Mouse (Mus musculus): Measurements from ENCODE around the gene Akt2. TPM values are rescaled to one million over a fixed set of nuclear protein-coding genes. Genes with fewer than 3 reads are reported as not detected.

Gene Akt2
- total and polyA plus RNA-seq, 3 experiments = 73.5 to 127 TPM; not detected in 1

- Histone ChIP-seq H3K79me2 (ENCODE audit: control insufficient read depth, insufficient read depth, low read length, poor library complexity) (peaks cover 12% of the 10 kb centered on the region), H3K27ac (ENCODE audit: control insufficient read depth, low read depth, low read length) (no peak overlapping the region), H3K9ac (ENCODE audit: control insufficient read depth, low read depth, low read length, poor library complexity, severe bottlenecking) (no peak overlapping the region), H3K36me3 (ENCODE audit: control insufficient read depth in 1 of 2, insufficient read depth in 2 of 2, low read length in 2 of 2) (peaks cover 0 to 7% of the 10 kb centered on the region in 2 experiments; a peak in 2 of 4 replicates), H3K4me3 (ENCODE audit: control insufficient read depth in 1 of 2, insufficient read depth in 1 of 2, low read depth in 2 of 2, low read length in 2 of 2) (no peak overlapping the region), H3K4me1 (ENCODE audit: control insufficient read depth in 1 of 2, insufficient read depth in 2 of 2, low read length in 2 of 2) (no peaks in the 10 kb centered on the region), H3K27me3 (ENCODE audit: control insufficient read depth in 1 of 2, insufficient read depth in 2 of 2, low read length in 2 of 2) (no peaks in the 10 kb centered on the region), H3K9me3 (replicated peaks; ENCODE audit: insufficient read depth, low read length) (no peaks in the 10 kb centered on the region)
- DNase-seq (ENCODE audit: low read depth, low spot score) = no peak
- no peak for TF ChIP-seq EP300 (IDR thresholded peaks at IDR 0.05; ENCODE audit: low read depth in 1 of 2, low read length in 2 of 2)
- TF ChIP-seq NRF1 (IDR thresholded peaks at IDR 0.05; ENCODE audit: insufficient read depth, low read depth, low read length, poor library complexity, severe bottlenecking) = no peak
- TF ChIP-seq MAFK (IDR thresholded peaks at IDR 0.05; ENCODE audit: borderline replicate concordance, low read depth, low read length) = no peak
- no peak for TF ChIP-seq NELFE (IDR thresholded peaks at IDR 0.05; ENCODE audit: low read depth, low read length)
- TF ChIP-seq KAT2A (conservative IDR thresholded peaks at IDR 0.05; ENCODE audit: low read depth, low read length) = no peak
- no peak for TF ChIP-seq RAD21 (IDR thresholded peaks at IDR 0.05; ENCODE audit: low read depth, low read length)
- no peak for TF ChIP-seq SIN3A (IDR thresholded peaks at IDR 0.05; ENCODE audit: low read length)
- no peak for TF ChIP-seq MYB (IDR thresholded peaks at IDR 0.05; ENCODE audit: low read depth, low read length)
These were observed 14.3 kb downstream of the Akt2 start for GRCm38 (mm10) chr7:27605499-27606285.

- Histone ChIP-seq H3K36me3 (ENCODE audit: control insufficient read depth in 1 of 2, insufficient read depth in 2 of 2, low read length in 2 of 2) (peaks cover 0 to 7% of the 10 kb centered on the region in 2 experiments; a peak in 2 of 4 replicates), H3K9me3 (replicated peaks; ENCODE audit: insufficient read depth, low read length) (no peaks in the 10 kb centered on the region), H3K4me3 (ENCODE audit: control insufficient read depth in 1 of 2, insufficient read depth in 1 of 2, low read depth in 2 of 2, low read length in 2 of 2) (no peak overlapping the region), H3K4me1 (ENCODE audit: control insufficient read depth in 1 of 2, insufficient read depth in 2 of 2, low read length in 2 of 2) (no peaks in the 10 kb centered on the region), H3K27me3 (ENCODE audit: control insufficient read depth in 1 of 2, insufficient read depth in 2 of 2, low read length in 2 of 2) (no peaks in the 10 kb centered on the region), H3K27ac (ENCODE audit: control insufficient read depth, low read depth, low read length) (no peak overlapping the region), H3K9ac (ENCODE audit: control insufficient read depth, low read depth, low read length, poor library complexity, severe bottlenecking) (no peak overlapping the region), H3K79me2 (ENCODE audit: control insufficient read depth, insufficient read depth, low read length, poor library complexity) (peaks cover 5% of the 10 kb centered on the region)
- no peak for DNase-seq (ENCODE audit: low read depth, low spot score)
- TF ChIP-seq MEF2A (IDR thresholded peaks at IDR 0.05; ENCODE audit: extremely low read depth, insufficient replicate concordance, low read depth, low read length, poor library complexity, severe bottlenecking) = no peak
- no peak for TF ChIP-seq ZNF384 (IDR thresholded peaks at IDR 0.05; ENCODE audit: low read depth, low read length)
- TF ChIP-seq TBP (IDR thresholded peaks at IDR 0.05; ENCODE audit: low read depth, low read length) = no peak
- TF ChIP-seq MXI1 (IDR thresholded peaks at IDR 0.05; ENCODE audit: low read depth, low read length) = no peak
- TF ChIP-seq POLR2A (IDR thresholded peaks at IDR 0.05; ENCODE audit: control insufficient read depth in 1 of 2, insufficient read depth in 1 of 2, low read depth in 1 of 2, low read length in 2 of 2, poor library complexity in 1 of 2) = no peak
- TF ChIP-seq ETS1 (IDR thresholded peaks at IDR 0.05; ENCODE audit: low read depth, low read length) = no peak
- no peak for TF ChIP-seq GABPA (IDR thresholded peaks at IDR 0.05; ENCODE audit: low read depth, low read length)
- TF ChIP-seq GATA1 (IDR thresholded peaks at IDR 0.05; ENCODE audit: low read depth, low read length) = no peak
- no peak for TF ChIP-seq MAX (IDR thresholded peaks at IDR 0.05; ENCODE audit: low read length)
These were observed 15.3 kb downstream of the Akt2 start for GRCm38 (mm10) chr7:27606481-27607254.
